Mouse (Mus musculus): ENCODE data around the gene Cfap97d1.

- no peak for TF ChIP-seq POLR2A (IDR thresholded peaks at IDR 0.05; ENCODE audit: low read depth, low read length)
- peak; percentile 86; the same call in 1 of the 2 replicates for TF ChIP-seq CTCF (IDR thresholded peaks at IDR 0.05; ENCODE audit: extremely low read depth, insufficient read length, insufficient replicate concordance, low read depth, low read length)
These were observed 1.9 kb downstream of the Cfap97d1 start for GRCm38 (mm10) chr11:101985990-101986389.

Data from small intestine, adult 2 months (tissue).